Mouse (Mus musculus) hindbrain, postnatal 0 days (tissue): Measurements from ENCODE around the gene Tbc1d10c. TPM values are rescaled to one million over a fixed set of nuclear protein-coding genes. Genes with fewer than 3 reads are reported as not detected.
"Not testable (repeated sequence)": the region's sequence is repeated elsewhere in the genome, so short reads cannot be mapped to it uniquely, and the experiment has no call there.

Experiments used
- ATAC-seq: fragments of 200-750 bp; cut with Nextera tagmentation; 2 replicates; pipeline ENCODE4 v1.8.0; 2017; ENCODE audit warnings: mild to moderate bottlenecking, moderate TSS enrichment, moderate library complexity
- DNase-seq: peaks from one replicate; pipeline ENCODE4 v3.0.0-alpha.2; 2015; ENCODE audit warnings: low spot score
- H3K27ac ChIP-seq: fragments of 300-500 bp; sonication (generic); 2 replicates; pipeline ENCODE4 v1.5.1; 2014; ENCODE audit warnings: mild to moderate bottlenecking
- H3K27me3 ChIP-seq: fragments of 300-500 bp; sonication (generic); 2 replicates; pipeline ENCODE4 v1.6.1; 2014; ENCODE audit warnings: low read length, mixed read lengths; ENCODE audit not compliant: insufficient read depth
- H3K36me3 ChIP-seq: fragments of 300-500 bp; sonication (generic); 2 replicates; pipeline ENCODE4 v1.6.1; 2014; ENCODE audit warnings: low read length, mixed read lengths; ENCODE audit not compliant: insufficient read depth
- H3K4me1 ChIP-seq: fragments of 300-500 bp; sonication (generic); 2 replicates; pipeline ENCODE4 v1.6.1; 2014; ENCODE audit warnings: antibody characterized with exemption, low read length, mixed read lengths; ENCODE audit not compliant: insufficient read depth
- H3K4me2 ChIP-seq: fragments of 300-500 bp; sonication (generic); 2 replicates; pipeline ENCODE4 v1.6.1; 2014; ENCODE audit warnings: low read depth, mild to moderate bottlenecking, low read length, moderate library complexity, mixed read lengths
- H3K4me3 ChIP-seq: fragments of 300-500 bp; sonication (generic); 2 replicates; pipeline ENCODE4 v1.5.1; 2014; ENCODE audit warnings: low read length
- H3K9ac ChIP-seq: fragments of 300-500 bp; sonication (generic); replicated peaks from 2 replicates; pipeline ENCODE4 v1.6.1; 2014; ENCODE audit warnings: mild to moderate bottlenecking, low read length, moderate library complexity, mixed read lengths
- H3K9me3 ChIP-seq: fragments of 300-500 bp; sonication (generic); 2 replicates; pipeline ENCODE4 v1.6.1; 2016; ENCODE audit warnings: low read length, mixed read lengths
- CTCF ChIP-seq: IDR thresholded peaks from 2 replicates; pipeline ENCODE4 v1.5.1; 2016; ENCODE audit warnings: antibody characterized with exemption, control low read depth, low read depth
- WGBS: fragments of 180-500 bp; shearing (Covaris S2); extraction: QIAGEN DNeasy Blood & Tissue Kit; methylation state at CpG from one replicate; pipeline ENCODE4 v1.1.7; 2014; 5-methylcytosine and 5-hydroxymethylcytosine counted together
- microRNA-seq, 2 experiments: library from miRNA; unstranded; fragments of <30 nt; microRNA quantifications; one replicate each; pipeline ENCODE4; 2016
- polyA plus RNA-seq: library from polyadenylated mRNA; unstranded; fragments of >200 nt; fragmentation: Nextera tagmentation; extraction: Ambion mirVana; gene quantifications from 2 replicates; pipeline ENCODE4 v1.2.1, GENCODE M21; 2015
- total RNA-seq: library from RNA; depleted of rRNA; stranded (reverse); fragments of >200 nt; gene quantifications from 2 replicates; pipeline ENCODE4 v1.2.3, GENCODE M21; 2014; rRNA removed

The Tbc1d10c gene
- total and polyA plus RNA-seq, 2 experiments from 2014 or later: 0.95 to 3.8 TPM

- Histone ChIP-seq H3K27ac (no peak overlapping the region), H3K9me3 (no peaks in the 10 kb centered on the region), H3K27me3 (no peaks in the 10 kb centered on the region), H3K4me2 (no peak overlapping the region), H3K4me1 (no peaks in the 10 kb centered on the region), H3K4me3 (no peak overlapping the region), H3K36me3 (no peaks in the 10 kb centered on the region), H3K9ac (no peak overlapping the region)
- no peak for ATAC-seq
- no peak for TF ChIP-seq CTCF
- WGBS: 77% methylated on average over 6 of the region's 6 CpGs
- no peak for DNase-seq
Observed at GRCm38 (mm10) chr19:4140147-4140546, 50.9 kb downstream of the Tbc1d10c start.

GRCm38 (mm10) chr19:4139446-4139845 is 51.6 kb downstream of the Tbc1d10c start, which contains the start of gene Gpr152:
Gpr152 (plus strand) TSS chr19:4139787.
- Histone ChIP-seq H3K9me3 (no peaks in the 10 kb centered on the region), H3K4me2 (no peak within 1 kb of the TSS), H3K4me3 (no peak within 1 kb of the TSS), H3K27me3 (no peaks in the 10 kb centered on the region), H3K4me1 (no peaks in the 10 kb centered on the region), H3K27ac (no peak within 1 kb of the TSS), H3K36me3 (no peaks in the 10 kb centered on the region), H3K9ac (no peak within 1 kb of the TSS)
- DNase-seq (no peak), ATAC-seq (no peak; the same call in 1 of the 2 replicates)
- WGBS: 64% methylated on average over 2 of the region's 2 CpGs
- no peak for TF ChIP-seq CTCF

DNA sequence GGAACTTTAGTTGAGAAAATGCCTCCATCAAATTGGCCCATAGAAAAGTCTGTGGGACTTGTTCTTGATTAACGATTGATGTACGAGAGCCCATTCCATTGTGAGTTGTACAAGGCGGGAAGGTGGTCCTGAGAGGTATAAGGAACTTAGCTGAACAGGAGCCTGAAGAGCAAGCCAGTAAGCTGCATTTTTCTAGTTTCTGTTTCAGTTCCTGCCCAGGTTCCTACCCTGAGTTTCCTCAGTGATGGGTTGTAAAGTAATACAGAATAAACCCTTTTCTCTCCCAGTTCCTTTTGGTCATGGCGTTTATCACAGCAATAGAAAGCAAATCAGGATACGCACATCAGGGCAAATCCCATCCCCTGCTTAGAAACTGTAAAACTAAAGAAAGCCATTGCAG is 53.2 kb downstream of the Tbc1d10c start:
- Histone ChIP-seq H3K9me3 (no peaks in the 10 kb centered on the region), H3K4me1 (no peaks in the 10 kb centered on the region), H3K9ac (no peak overlapping the region), H3K4me2 (no peak overlapping the region), H3K4me3 (no peak overlapping the region), H3K27me3 (no peaks in the 10 kb centered on the region), H3K36me3 (peaks cover 1% of the 10 kb centered on the region; the same call in 1 of the 2 replicates), H3K27ac (no peak overlapping the region)
- WGBS: 85% methylated on average over 5 of the region's 5 CpGs
- no peak for DNase-seq
- no peak for ATAC-seq
- TF ChIP-seq CTCF: no peak

DNA sequence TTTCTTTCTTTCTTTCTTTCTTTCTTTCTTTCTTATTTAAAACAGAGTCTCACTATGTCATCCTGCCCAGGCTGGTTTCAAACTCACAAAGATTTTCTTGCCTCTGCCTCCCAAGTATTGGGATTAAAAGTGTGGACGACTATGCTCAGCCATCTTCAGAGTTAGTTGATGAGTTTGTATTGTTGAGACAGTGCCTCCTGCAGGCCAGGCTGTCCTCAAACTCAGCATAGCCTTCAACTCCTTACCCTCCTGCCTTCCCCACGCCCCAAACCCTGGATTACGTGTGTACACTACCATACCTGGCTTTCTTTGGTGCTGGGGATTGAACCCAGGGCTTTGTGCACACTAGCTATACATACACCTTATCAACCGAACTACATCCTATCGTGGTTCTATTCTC is 54.6 kb downstream of the Tbc1d10c start:
- no peak overlapping the region for H3K4me3 ChIP-seq
- no peak for TF ChIP-seq CTCF
- no peaks in the 10 kb centered on the region for H3K4me1 ChIP-seq
- no peak overlapping the region for H3K27ac ChIP-seq
- no peak overlapping the region for H3K4me2 ChIP-seq
- no peaks in the 10 kb centered on the region for H3K27me3 ChIP-seq
- 82% methylated on average over 5 of the region's 5 CpGs for WGBS
- peaks cover 16% of the 10 kb centered on the region for H3K36me3 ChIP-seq
- H3K9me3 ChIP-seq: no peaks in the 10 kb centered on the region
- DNase-seq: no peak
- H3K9ac ChIP-seq: no peak overlapping the region
- ATAC-seq: no peak

- H3K27me3 ChIP-seq, H3K4me2 ChIP-seq, DNase-seq, H3K9me3 ChIP-seq, ATAC-seq, H3K9ac ChIP-seq, H3K4me1 ChIP-seq, H3K27ac ChIP-seq, H3K4me3 ChIP-seq: not testable (repeated sequence)
- peak; percentile 56 for TF ChIP-seq CTCF
- WGBS: 22% methylated on average over 8 of the region's 8 CpGs
- peaks cover 21% of the 10 kb centered on the region for H3K36me3 ChIP-seq
Observed at GRCm38 (mm10) chr19:4135963-4136345, 55.1 kb downstream of the Tbc1d10c start.

- not testable (repeated sequence) for DNase-seq, H3K9ac ChIP-seq, H3K9me3 ChIP-seq, H3K4me3 ChIP-seq, ATAC-seq, H3K27ac ChIP-seq, H3K27me3 ChIP-seq, H3K4me1 ChIP-seq, H3K4me2 ChIP-seq
- WGBS: 85% methylated on average over 6 of the region's 6 CpGs
- peaks cover 22% of the 10 kb centered on the region for H3K36me3 ChIP-seq
Observed at GRCm38 (mm10) chr19:4135229-4135962, 55.7 kb downstream of the Tbc1d10c start.

DNA sequence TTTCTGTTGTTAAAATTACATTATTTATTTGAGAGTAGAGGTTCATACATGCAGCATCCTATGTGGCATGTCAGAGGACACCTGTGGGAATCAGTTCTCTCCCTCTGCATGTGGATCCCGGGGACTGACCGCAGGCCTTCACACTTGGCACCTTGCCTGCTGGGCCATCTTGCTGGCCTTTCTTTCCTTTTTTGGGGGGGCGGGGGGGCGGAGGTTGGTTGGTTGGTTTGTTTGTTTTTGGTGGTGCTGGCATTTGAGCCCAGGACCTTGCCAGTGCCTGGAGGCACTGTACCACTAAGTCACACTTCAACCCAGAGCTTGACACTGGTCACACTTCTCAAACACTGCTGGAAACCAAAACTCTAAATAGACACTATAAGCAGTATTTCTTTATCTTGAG is 56.7 kb downstream of the Tbc1d10c start:
- H3K4me1 ChIP-seq: no peaks in the 10 kb centered on the region
- ATAC-seq (no peak), DNase-seq (no peak)
- H3K36me3 ChIP-seq: peaks cover 26% of the 10 kb centered on the region
- no peaks in the 10 kb centered on the region for H3K27me3 ChIP-seq
- no peak overlapping the region for H3K27ac ChIP-seq
- WGBS: 90% methylated on average over 4 of the region's 4 CpGs
- H3K4me2 ChIP-seq: no peak overlapping the region
- no peak overlapping the region for H3K9ac ChIP-seq
- TF ChIP-seq CTCF: no peak
- no peaks in the 10 kb centered on the region for H3K9me3 ChIP-seq
- H3K4me3 ChIP-seq: no peak overlapping the region

Small RNAs within 50 kb of the gene (microRNA-seq; reads per million reads assigned to microRNA genes)
- 0 reads per million in 2 experiments for gene Gm26115

Other genes starting within 250 kb of the Tbc1d10c start
Only the 30 nearest of the 31 such genes appear.
- gene Aldh3b3, start 232.6 kb downstream of the Tbc1d10c start, total RNA-seq: not detected in 2 replicates
- gene Aldh3b3, start 232.6 kb downstream of the Tbc1d10c start, polyA plus RNA-seq: not detected in 2 replicates
- 0.32 and 1.1 TPM in 2 replicates for gene Aldh3b2, start 219.0 kb downstream of the Tbc1d10c start, total RNA-seq
- gene Aldh3b2, start 219.0 kb downstream of the Tbc1d10c start, polyA plus RNA-seq: 0.95 and 1.4 TPM in 2 replicates
- gene Acy3, start 204.7 kb downstream of the Tbc1d10c start, total RNA-seq: 3.3 and 7.3 TPM in 2 replicates
- gene Acy3, start 204.7 kb downstream of the Tbc1d10c start, polyA plus RNA-seq: 2.8 and 3.5 TPM in 2 replicates
- not detected in 2 replicates for gene Tbx10, start 198.5 kb downstream of the Tbc1d10c start, total RNA-seq
- 0.36 and 0.39 TPM in 2 replicates for gene Tbx10, start 198.5 kb downstream of the Tbc1d10c start, polyA plus RNA-seq
- 23.5 and 29.1 TPM in 2 replicates for gene Nudt8, start 190.7 kb downstream of the Tbc1d10c start, total RNA-seq
- 25.9 and 26.0 TPM in 2 replicates for gene Nudt8, start 190.7 kb downstream of the Tbc1d10c start, polyA plus RNA-seq
- 2.5 and 3.5 TPM in 2 replicates for gene Gm49405, start 190.7 kb downstream of the Tbc1d10c start, total RNA-seq
- 2.1 and 2.2 TPM in 2 replicates for gene Gm49405, start 190.7 kb downstream of the Tbc1d10c start, polyA plus RNA-seq
- gene Doc2g, start 188.0 kb downstream of the Tbc1d10c start, total RNA-seq: 3.7 and 3.9 TPM in 2 replicates
- 3.5 and 3.7 TPM in 2 replicates for gene Doc2g, start 188.0 kb downstream of the Tbc1d10c start, polyA plus RNA-seq
- 160 and 203 TPM in 2 replicates for gene Ndufv1, start 178.5 kb downstream of the Tbc1d10c start, total RNA-seq
- gene Ndufv1, start 178.5 kb downstream of the Tbc1d10c start, polyA plus RNA-seq: 285 and 291 TPM in 2 replicates
- 317 and 335 TPM in 2 replicates for gene Gstp1, start 153.3 kb downstream of the Tbc1d10c start, total RNA-seq
- gene Gstp1, start 153.3 kb downstream of the Tbc1d10c start, polyA plus RNA-seq: 575 and 599 TPM in 2 replicates
- gene Gstp2, start 145.3 kb downstream of the Tbc1d10c start, total RNA-seq: 0.52 TPM in 1 of 2 replicates, not detected in the other
- gene Gstp2, start 145.3 kb downstream of the Tbc1d10c start, polyA plus RNA-seq: 2.2 and 3.0 TPM in 2 replicates
- not detected in 2 replicates for gene Gstp3, start 131.7 kb downstream of the Tbc1d10c start, total RNA-seq
- gene Gstp3, start 131.7 kb downstream of the Tbc1d10c start, polyA plus RNA-seq: not detected in 2 replicates
- gene Cabp2, start 109.7 kb downstream of the Tbc1d10c start, total RNA-seq: not detected in 2 replicates
- gene Cabp2, start 109.7 kb downstream of the Tbc1d10c start, polyA plus RNA-seq: not detected in 2 replicates
- gene Cdk2ap2, start 94.1 kb downstream of the Tbc1d10c start, total RNA-seq: 49.4 and 57.5 TPM in 2 replicates
- gene Cdk2ap2, start 94.1 kb downstream of the Tbc1d10c start, polyA plus RNA-seq: 63.9 and 64.6 TPM in 2 replicates
- gene Pitpnm1, start 91.3 kb downstream of the Tbc1d10c start, total RNA-seq: 134 and 142 TPM in 2 replicates
- gene Pitpnm1, start 91.3 kb downstream of the Tbc1d10c start, polyA plus RNA-seq: 88.0 and 91.9 TPM in 2 replicates
- gene Aip, start 65.4 kb downstream of the Tbc1d10c start, total RNA-seq: 33.4 and 38.2 TPM in 2 replicates
- gene Aip, start 65.4 kb downstream of the Tbc1d10c start, polyA plus RNA-seq: 89.4 and 94.3 TPM in 2 replicates
- 0.37 TPM in 1 of 2 replicates, not detected in the other for gene Gpr152, start 51.5 kb downstream of the Tbc1d10c start, total RNA-seq
- 0.05 TPM in 1 of 2 replicates, not detected in the other for gene Gpr152, start 51.5 kb downstream of the Tbc1d10c start, polyA plus RNA-seq
- not detected in 2 replicates for gene Cabp4, start 47.3 kb downstream of the Tbc1d10c start, total RNA-seq
- gene Cabp4, start 47.3 kb downstream of the Tbc1d10c start, polyA plus RNA-seq: 0.29 and 0.51 TPM in 2 replicates
- gene Coro1b, start 42.7 kb downstream of the Tbc1d10c start, total RNA-seq: 71.5 and 137 TPM in 2 replicates
- 90.7 and 114 TPM in 2 replicates for gene Coro1b, start 42.7 kb downstream of the Tbc1d10c start, polyA plus RNA-seq
- 1.0 TPM in 1 of 2 replicates, not detected in the other for gene Ptprcap, start 37.7 kb downstream of the Tbc1d10c start, total RNA-seq
- 0.40 and 0.44 TPM in 2 replicates for gene Ptprcap, start 37.7 kb downstream of the Tbc1d10c start, polyA plus RNA-seq
- gene Rps6kb2, start 27.9 kb downstream of the Tbc1d10c start, total RNA-seq: 17.6 and 24.7 TPM in 2 replicates
- gene Rps6kb2, start 27.9 kb downstream of the Tbc1d10c start, polyA plus RNA-seq: 49.6 and 56.5 TPM in 2 replicates
- 5.5 and 8.3 TPM in 2 replicates for gene Carns1, start 15.8 kb downstream of the Tbc1d10c start, total RNA-seq
- 7.1 and 7.5 TPM in 2 replicates for gene Carns1, start 15.8 kb downstream of the Tbc1d10c start, polyA plus RNA-seq
- 502 and 597 TPM in 2 replicates for gene Ppp1ca, start 781 bp upstream of the Tbc1d10c start, total RNA-seq
- 564 and 571 TPM in 2 replicates for gene Ppp1ca, start 781 bp upstream of the Tbc1d10c start, polyA plus RNA-seq
- 15.8 and 25.8 TPM in 2 replicates for gene Rad9a, start 10.4 kb upstream of the Tbc1d10c start, total RNA-seq
- gene Rad9a, start 10.4 kb upstream of the Tbc1d10c start, polyA plus RNA-seq: 13.7 and 14.6 TPM in 2 replicates
- 0.42 and 3.8 TPM in 2 replicates for gene Clcf1, start 23.0 kb upstream of the Tbc1d10c start, total RNA-seq
- gene Clcf1, start 23.0 kb upstream of the Tbc1d10c start, polyA plus RNA-seq: 0.83 TPM in 2 replicates
- not detected in 2 replicates for gene AC109138.7, start 23.1 kb upstream of the Tbc1d10c start, total RNA-seq
- gene AC109138.7, start 23.1 kb upstream of the Tbc1d10c start, polyA plus RNA-seq: not detected in 2 replicates
- 28.1 and 28.7 TPM in 2 replicates for gene Pold4, start 40.6 kb upstream of the Tbc1d10c start, total RNA-seq
- gene Pold4, start 40.6 kb upstream of the Tbc1d10c start, polyA plus RNA-seq: 24.5 and 26.2 TPM in 2 replicates
- gene Ssh3, start 77.9 kb upstream of the Tbc1d10c start, total RNA-seq: 64.6 and 69.6 TPM in 2 replicates
- gene Ssh3, start 77.9 kb upstream of the Tbc1d10c start, polyA plus RNA-seq: 18.9 and 21.8 TPM in 2 replicates
- 97.2 and 121 TPM in 2 replicates for gene Ankrd13d, start 91.9 kb upstream of the Tbc1d10c start, total RNA-seq
- gene Ankrd13d, start 91.9 kb upstream of the Tbc1d10c start, polyA plus RNA-seq: 70.9 and 71.5 TPM in 2 replicates
- gene Grk2, start 114.9 kb upstream of the Tbc1d10c start, total RNA-seq: 138 and 142 TPM in 2 replicates
- 25.8 and 26.2 TPM in 2 replicates for gene Grk2, start 114.9 kb upstream of the Tbc1d10c start, polyA plus RNA-seq
- gene Kdm2a, start 207.0 kb upstream of the Tbc1d10c start, total RNA-seq: 67.5 and 73.7 TPM in 2 replicates
- gene Kdm2a, start 207.0 kb upstream of the Tbc1d10c start, polyA plus RNA-seq: 18.0 and 19.8 TPM in 2 replicates